Mouse (Mus musculus) telencephalon, adult 2 months (tissue): ENCODE data around the gene Phykpl.
"Not testable (repeated sequence)": the region's sequence is repeated elsewhere in the genome, so short reads cannot be mapped to it uniquely, and the experiment has no call there.

Experiments
- DNase-seq: peaks from one replicate; pipeline ENCODE4 v3.0.0-alpha.2; 2011; ENCODE audit warnings: low read depth, low spot score

The Phykpl gene

DNA sequence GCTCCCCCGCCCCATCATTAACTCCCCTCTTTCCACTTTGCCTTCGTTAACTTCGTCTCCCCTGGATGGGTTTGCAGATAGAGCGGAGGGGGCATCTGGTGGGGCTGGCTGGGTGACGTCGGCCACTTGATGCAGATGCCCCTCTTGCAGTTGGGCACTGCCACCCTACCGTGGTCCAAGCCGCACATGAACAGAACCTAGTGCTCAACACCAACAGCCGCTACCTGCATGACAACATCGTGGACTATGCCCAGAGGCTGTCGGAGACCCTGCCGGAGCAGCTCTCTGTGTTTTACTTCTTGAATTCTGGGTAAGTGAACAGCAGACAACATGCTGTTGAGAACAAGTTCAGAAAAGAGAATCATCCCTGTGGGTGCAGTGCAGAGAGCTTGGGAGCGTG lies 1.9 kb downstream of the Phykpl start:
- DNase-seq = no peak

DNA sequence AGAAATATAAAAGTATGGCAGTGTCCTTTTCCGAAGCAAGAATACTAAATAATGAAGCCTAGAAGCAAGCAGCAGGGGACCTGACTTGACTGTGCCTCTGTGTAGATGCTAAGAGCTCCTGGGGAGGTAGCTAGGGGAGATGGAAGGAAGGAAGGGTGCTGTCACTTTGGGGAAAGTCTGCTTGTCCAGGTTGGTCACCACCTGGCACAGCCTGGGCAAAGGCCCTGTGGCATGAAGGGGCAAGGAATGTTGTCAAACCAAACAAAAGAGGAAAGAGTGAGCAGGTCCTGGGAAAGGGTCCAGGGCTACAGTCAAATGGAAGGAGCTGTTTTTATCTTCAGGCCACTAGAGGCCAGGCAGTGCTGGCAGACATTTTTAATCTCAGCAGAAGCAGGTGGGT lies 2.5 kb downstream of the Phykpl start:
- no peak for DNase-seq

DNA sequence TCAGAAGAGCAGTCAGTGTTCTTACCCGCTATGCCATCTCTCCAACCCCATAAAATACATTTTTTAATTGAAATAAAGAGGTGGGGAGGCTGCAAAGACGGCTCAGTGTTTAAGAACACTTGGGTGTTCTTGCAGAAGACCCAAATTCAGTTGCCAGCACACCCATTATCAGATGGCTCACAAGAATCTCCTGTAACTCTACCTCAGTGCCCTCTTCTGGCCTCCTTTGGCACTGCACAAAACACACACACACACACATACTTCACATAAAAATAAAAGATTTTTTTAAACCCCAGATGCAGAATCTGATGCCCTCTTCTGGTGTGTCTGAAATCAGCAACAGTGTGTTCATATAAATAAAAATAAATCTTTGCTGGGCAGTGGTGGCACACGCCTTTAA lies 4.3 kb downstream of the Phykpl start:
- no peak for DNase-seq

- DNase-seq = no peak
Measured at GRCm38 (mm10) chr11:51590002-51590401, 5.4 kb downstream of the Phykpl start.

DNA sequence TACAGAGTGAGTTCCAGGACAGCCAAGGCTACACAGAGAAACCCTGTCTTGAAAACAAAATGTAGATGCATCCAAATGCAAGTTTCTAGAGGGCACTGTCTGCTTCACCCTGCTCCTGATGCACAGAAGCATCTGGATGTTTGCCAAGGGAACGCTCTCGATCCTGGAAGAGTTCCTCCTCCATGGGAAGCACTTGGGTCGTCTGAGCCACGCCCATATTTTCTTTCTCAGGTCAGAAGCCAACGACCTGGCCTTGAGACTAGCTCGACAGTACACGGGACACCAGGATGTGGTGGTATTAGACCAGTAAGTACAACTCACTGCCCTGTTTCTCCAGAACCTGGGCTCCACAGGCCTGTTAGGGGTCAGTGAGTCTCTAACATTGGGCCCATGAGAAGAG lies 6.6 kb downstream of the Phykpl start:
- no peak for DNase-seq

DNA sequence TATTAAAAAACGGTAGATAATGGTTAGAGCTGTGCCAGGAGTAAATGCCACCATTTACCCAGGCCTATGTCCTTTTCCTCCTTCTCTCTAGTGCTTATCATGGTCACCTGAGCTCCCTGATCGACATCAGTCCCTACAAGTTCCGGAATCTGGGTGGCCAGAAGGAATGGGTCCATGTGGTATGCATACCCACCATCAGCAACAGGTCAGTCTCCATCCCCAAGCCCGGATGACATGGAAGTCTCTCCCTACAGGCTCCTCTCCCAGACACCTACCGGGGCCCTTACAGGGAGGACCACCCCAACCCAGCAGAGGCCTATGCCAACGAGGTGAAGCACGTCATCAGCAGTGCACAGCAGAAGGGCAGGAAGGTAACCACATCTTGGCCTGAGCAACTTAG lies 7.4 kb downstream of the Phykpl start:
- no peak for DNase-seq

DNA sequence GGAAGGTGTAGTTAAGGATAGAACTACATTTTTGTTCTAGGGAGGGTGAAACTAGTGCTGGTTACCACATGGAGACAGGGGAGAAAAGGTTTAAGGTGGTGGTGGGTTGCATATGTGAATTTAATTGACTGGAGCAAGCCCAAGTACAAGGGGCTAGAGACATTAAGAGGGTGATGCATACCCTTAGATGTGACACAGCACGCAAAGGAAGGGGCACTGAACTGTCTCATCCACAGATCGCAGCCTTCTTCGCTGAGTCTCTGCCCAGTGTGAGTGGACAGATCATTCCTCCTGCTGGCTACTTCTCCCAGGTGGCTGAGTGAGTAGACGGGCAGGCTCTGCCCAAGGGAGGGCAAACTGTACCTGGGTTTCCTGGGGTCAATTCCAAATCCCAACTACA lies 8.8 kb downstream of the Phykpl start:
- no peak for DNase-seq

GRCm38 (mm10) chr11:51593849-51594248 lies 9.3 kb downstream of the Phykpl start:
- no peak for DNase-seq

- no peak for DNase-seq
Measured at GRCm38 (mm10) chr11:51594715-51595350, 10.3 kb downstream of the Phykpl start.

DNA sequence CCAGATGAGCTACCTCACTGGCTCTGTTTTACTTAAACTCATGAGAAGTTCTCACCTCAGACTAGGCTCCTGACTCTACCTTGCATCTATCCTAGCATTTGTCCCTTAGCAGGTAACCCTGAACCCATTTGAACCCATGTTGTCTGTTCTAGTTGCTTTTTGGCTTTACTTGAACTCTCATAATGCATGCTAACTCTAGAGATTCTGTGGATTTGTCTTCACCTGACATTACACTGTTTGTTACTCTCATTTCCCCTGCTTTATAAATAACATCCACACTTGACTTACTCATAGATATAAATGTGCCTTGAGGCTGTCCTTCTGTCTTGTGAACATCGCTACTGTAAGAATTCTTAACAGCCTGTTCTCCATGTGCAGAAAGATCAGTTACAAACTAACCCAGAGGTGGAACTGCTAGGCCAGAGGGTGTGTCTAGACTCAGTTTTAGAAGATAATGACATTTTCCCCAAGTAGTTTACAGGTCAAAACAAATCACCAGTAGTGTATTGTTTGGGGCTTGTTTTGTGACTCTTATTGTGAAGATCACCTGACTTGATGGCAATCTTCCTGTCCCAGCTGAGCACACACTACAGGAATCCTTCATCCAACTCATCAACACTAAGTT lies 11.0 kb downstream of the Phykpl start:
- no peak for DNase-seq

DNA sequence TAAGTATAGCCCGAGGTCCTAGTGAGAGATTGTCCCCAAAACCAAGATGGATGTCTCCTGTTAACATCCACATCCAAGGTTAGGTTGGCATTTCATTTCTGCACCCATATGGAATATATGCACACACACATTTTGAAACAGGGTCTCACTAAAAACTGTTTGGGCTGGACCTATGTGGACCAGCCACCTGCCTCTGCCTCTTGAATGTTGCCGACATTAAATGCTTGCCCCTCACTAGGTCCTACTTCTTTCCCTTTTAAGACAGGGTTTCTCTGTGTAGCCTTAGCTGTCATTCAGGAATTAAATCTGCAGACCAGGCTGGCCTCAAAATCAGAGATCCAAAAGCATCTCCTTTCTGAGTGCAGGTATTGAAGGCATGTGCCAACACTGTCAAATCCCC lies 13.0 kb downstream of the Phykpl start:
- no peak for DNase-seq

DNA sequence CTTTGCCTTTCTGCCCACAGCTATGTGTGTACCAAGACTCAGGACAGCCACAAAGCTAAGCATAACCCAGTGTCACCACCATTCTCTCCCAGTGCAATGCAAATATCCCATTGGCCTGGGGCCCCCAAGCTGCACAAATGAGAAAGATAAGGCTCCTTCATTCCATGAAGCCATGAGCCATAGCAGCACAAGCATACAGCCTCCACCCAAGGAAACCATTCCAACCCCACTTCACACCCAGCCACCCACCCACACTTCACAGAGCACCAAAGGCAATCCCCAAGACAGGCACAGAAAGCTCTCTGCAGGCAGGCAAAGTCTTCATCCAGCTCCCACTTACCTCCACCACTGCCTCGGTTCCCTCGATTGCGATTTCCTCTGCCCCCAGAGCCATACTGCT lies 17.7 kb downstream of the Phykpl start:
- DNase-seq = no peak

DNA sequence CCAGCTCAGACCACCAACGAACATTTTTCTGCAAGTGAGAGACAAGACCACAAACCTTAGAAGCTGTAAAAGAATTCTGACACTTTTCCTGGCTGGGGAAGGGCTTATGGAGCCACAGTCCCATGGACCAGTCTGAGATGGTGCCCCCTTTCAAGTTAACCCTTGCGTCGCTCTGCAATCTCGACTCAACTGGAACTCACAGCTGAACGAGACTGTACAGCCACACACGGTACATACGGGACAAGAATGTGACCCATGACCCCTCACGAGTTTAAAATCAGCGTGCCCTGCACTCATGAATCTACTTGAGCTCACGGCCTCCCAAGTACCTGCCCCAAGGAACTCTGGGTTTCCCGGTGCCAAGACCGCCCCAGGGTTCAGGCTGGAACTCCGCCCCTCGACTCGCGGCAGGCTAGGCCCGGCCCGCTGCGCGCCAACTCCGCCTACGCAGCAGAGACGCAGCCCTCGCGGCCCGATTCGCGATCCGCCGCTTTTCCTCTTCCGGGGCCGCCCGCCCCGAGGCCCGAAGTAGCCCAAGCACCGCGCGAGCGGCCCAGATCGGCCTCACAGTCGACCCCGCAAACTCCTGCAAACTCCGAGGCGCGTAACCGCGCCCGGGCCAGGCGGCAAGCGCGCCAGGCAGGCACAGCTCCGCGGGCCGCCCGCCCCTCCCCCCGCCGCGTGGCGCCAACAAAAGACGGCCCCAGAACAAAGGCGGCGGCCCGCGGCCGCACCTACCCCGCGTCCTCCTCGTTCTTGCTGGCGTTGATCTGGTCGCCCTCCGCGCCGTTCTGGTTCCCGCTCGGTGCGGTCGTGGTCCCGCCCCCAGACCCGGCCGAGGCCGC lies 21.3 kb downstream of the Phykpl start:
- DNase-seq = no peak

GRCm38 (mm10) chr11:51606447-51607095 lies 22.0 kb downstream of the Phykpl start, which contains the start of gene Hnrnpab:
Hnrnpab (minus strand) TSS chr11:51606847.
- peak; percentile 92 for DNase-seq

DNA sequence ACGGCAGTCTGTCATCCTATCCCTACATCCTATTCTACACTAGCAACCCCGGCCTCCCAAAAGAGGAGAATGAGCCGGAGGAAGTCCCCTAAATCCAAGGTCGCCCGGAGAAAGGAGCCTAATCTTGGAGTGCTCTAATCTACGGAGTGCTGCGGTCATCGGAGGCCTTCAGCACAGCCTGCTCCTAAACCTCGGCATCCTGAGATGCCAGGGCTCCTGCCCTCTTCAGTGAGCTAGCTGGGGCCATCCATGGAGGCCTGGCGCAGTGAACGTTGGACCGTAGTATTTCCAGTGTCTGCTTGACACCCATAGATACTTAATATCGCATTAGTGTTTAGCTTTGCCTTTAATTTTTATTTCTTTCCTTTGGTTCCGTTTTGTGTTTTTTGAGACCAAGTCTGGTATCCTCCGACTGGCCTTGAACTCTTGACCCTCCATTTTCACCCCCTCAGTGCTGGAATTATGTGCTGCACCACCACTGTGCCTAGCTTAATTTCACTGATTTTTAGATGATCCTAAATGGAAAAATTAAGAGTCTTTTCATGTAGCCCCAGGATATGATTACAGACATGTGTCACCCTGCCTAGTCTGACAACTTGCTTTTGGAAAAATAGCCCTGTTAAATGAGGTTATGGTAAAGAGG lies 22.7 kb downstream of the Phykpl start:
- DNase-seq = no peak

DNA sequence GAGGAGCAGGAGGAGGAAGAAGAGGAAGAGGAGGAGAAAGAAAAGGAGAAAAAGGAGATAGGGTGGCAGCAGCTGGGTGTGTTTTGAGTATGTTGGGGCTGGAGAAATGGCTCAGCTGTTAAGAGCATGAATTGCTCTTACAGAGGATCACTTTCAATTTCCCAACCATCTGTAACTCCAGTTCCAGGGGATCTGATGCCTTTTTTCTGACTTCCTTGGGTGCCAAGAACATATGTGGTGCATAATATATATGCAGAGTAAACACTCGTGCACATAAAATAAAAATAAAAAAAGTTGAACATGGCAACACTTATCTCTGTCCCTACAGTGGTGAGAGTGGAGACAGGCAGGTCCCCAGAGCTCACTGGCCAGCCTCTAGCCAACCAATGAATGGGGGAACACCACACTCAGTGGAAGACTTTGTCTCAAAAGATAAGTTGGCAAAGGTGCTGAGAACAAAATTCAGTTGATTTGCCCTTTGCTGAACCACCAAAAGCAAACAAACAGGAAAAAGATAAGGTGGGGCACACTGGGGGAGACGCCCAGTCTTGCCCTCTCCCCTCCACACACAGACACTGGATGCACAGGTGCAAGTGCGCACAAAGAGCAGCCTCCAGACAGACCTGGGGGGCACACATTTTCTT lies 24.8 kb downstream of the Phykpl start:
- no peak for DNase-seq

DNA sequence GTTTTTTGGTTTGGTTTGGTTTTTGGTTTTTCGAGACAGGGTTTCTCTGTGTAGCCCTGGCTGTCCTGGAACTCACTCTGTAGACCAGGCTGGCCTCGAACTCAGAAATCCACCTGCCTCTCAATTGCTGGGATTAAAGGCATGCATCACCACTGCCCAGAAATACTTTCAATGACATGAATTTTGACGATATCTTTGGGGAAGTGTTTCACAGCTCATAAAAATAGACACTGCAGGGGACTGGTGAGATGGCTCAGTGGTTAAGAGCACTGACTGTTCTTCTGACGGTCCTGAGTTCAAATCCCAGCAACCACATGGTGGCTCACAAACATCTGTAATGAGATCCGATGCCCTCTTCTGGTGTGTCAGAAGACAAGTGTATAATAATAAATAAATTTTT lies 25.4 kb downstream of the Phykpl start:
- DNase-seq = not testable (repeated sequence)

DNA sequence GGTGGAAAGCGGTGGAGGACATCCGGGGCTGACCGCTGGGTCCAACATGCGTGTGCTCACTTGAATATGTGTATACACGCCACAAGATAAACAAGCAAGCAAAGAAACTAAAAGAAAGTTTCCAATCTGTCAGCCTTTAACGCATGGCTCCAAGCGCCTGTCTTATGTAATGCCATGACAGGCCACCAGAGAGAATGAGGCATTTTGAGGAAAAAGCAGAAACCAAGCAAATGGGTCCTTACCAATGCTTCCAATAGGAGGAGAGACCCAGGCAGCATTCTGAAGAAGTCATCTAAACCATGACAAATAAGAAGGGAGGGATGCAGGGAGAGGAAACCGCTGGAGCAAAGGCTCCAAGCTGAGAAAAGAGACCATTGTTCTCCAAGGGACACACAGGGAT lies 29.7 kb downstream of the Phykpl start:
- DNase-seq = no peak

GRCm38 (mm10) chr11:51615129-51615528 lies 30.6 kb downstream of the Phykpl start:
- DNase-seq = no peak

- DNase-seq = no peak
Measured at GRCm38 (mm10) chr11:51615601-51616000, 31.0 kb downstream of the Phykpl start.

DNA sequence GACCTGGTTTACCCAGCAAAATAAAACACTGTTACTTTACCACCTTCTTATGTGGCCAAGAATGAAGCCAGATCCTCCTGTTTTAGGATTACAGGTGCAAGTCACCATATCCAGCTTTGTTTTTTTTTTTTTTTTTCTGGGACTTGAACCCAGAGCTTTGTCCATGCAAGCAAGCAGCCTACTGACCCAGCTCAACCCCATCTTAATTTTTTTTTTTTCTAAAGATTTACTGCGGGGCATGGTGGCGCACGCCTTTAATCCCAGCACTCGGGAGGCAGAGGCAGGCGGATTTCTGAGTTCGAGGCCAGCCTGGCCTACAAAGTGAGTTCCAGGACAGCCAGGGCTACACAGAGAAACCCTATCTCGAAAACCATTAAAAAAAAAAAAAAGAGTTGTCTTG lies 31.6 kb downstream of the Phykpl start:
- DNase-seq = not testable (repeated sequence)
